Mouse (Mus musculus) megakaryocyte, embryonic 14.5 days (primary cell): ENCODE data around the gene Tmem107.

Source experiments
- FLI1 ChIP-seq: IDR thresholded peaks from 2 replicates; pipeline ENCODE4 v1.6.1; 2012; ENCODE audit warnings: low read length, inconsistent platforms, mixed read lengths
- GATA1 ChIP-seq: IDR thresholded peaks from 3 replicates; pipeline ENCODE4 v1.6.1; 2012; ENCODE audit warnings: mixed read lengths, low read length, inconsistent platforms, borderline replicate concordance

GRCm38 (mm10) chr11:69105227-69105626 is 34.6 kb downstream of the Tmem107 start:
- TF ChIP-seq GATA1 (no peak), FLI1 (no peak)
